30 mouse cellular contexts compared by ENCODE assay signal in the genomic region with DNA sequence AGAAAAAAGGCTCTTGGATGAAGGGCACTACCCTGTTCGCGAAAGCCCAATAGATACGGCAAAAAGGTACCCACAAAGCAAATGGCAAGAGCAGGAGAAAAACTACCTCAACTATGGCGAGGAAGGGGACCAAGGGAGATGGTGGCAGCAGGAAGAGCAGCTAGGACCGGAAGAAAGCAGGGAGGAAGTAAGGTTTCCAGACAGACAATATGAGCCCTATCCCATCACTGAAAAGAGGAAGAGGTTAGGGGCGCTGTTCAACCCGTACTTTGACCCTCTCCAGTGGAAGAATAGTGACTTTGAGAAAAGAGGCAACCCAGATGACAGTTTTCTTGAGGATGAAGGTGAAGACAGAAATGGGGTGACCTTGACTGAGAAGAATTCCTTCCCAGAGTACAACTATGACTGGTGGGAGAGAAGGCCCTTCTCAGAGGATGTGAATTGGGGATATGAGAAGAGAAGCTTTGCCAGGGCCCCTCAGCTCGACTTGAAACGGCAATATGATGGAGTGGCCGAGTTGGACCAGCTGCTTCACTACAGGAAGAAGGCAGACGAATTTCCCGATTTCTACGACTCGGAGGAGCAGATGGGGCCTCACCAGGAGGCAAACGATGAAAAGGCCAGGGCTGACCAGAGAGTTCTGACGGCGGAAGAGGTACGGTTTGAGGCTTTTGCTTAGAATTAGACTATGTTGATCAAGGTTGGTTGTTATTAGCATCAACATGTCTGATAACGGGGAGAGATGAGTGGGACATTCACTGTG. TPM values are rescaled to one million over a fixed set of nuclear protein-coding genes. Genes with fewer than 3 reads are reported as not detected.
A peak's percentile ranks its signal among the peaks of the same experiment; 100 is the strongest.
DNase-seq lines count a peak whose midpoint lies in the region; ATAC-seq and TF ChIP-seq lines count a peak whose summit lies in the region.
"Had no signal": no experiment of that assay in that cellular context is flagged by ENCODE, and none has a peak within 500 bp of the region (broad histone marks: within the 10 kb centered on the region; RNA-seq: fewer than 3 reads in every experiment).

No protein-coding gene starts in this region.

- ATAC-seq in neural tube, embryonic 15.5 days (ENCODE audit: low FRiP score): no peak
- ATAC-seq: CD4-positive, CD25-positive, alpha-beta regulatory T cell, adult 4 months; forebrain, embryonic 16.5 days; intestine, embryonic 16.5 days; midbrain, embryonic 16.5 days had no signal

- H3K36me3 ChIP-seq in testis, adult 2 months (ENCODE audit: control insufficient read depth, insufficient read depth, low read length): no peaks in the 10 kb centered on the region
- peaks cover 44% of the 10 kb centered on the region for H3K36me3 ChIP-seq in neural tube, embryonic 15.5 days
- H3K36me3 ChIP-seq: embryonic facial prominence, embryonic 12.5 days; heart, embryonic 15.5 days had no signal

- TF ChIP-seq CTCF in testis, adult 2 months (IDR thresholded peaks at IDR 0.05; ENCODE audit: control insufficient read depth, insufficient read depth, insufficient replicate concordance, low read depth, low read length): no peak

- no peak overlapping the region for H3K27ac ChIP-seq in testis, adult 2 months (ENCODE audit: control insufficient read depth, insufficient read depth, low read depth, low read length)
- no peak overlapping the region for H3K27ac ChIP-seq in neural tube, embryonic 15.5 days (replicated peaks)
- H3K27ac ChIP-seq: embryonic facial prominence, embryonic 12.5 days; heart, embryonic 15.5 days; hindbrain, embryonic 12.5 days; liver, embryonic 14.5 days; midbrain, embryonic 10.5 days; neural tube, embryonic 12.5 days had no signal

- TF ChIP-seq POLR2A in testis, adult 2 months (IDR thresholded peaks at IDR 0.05; ENCODE audit: control insufficient read depth, low read depth, low read length): no peak

- H3K9me3 ChIP-seq in neural tube, embryonic 15.5 days (replicated peaks): no peaks in the 10 kb centered on the region
- H3K9me3 ChIP-seq: embryonic facial prominence, embryonic 12.5 days; heart, embryonic 15.5 days; hindbrain, embryonic 12.5 days; midbrain, embryonic 10.5 days; neural tube, embryonic 12.5 days had no signal

- H3K27me3 ChIP-seq in testis, adult 2 months (ENCODE audit: control insufficient read depth, insufficient read depth, low read length): no peaks in the 10 kb centered on the region
- no peaks in the 10 kb centered on the region for H3K27me3 ChIP-seq in neural tube, embryonic 15.5 days (replicated peaks)
- H3K27me3 ChIP-seq: embryonic facial prominence, embryonic 12.5 days; heart, embryonic 15.5 days; hindbrain, embryonic 12.5 days; neural tube, embryonic 12.5 days had no signal

- peaks cover 12% of the 10 kb centered on the region for H3K4me1 ChIP-seq in testis, adult 2 months (ENCODE audit: control insufficient read depth, insufficient read depth, low read length)
- no peaks in the 10 kb centered on the region for H3K4me1 ChIP-seq in neural tube, embryonic 15.5 days
- H3K4me1 ChIP-seq: embryonic facial prominence, embryonic 12.5 days; heart, embryonic 15.5 days; hindbrain, embryonic 12.5 days; midbrain, embryonic 10.5 days; neural tube, embryonic 12.5 days had no signal

- WGBS in neural tube, embryonic 15.5 days: 87% methylated on average over 19 of the region's 19 CpGs

- no peak overlapping the region for H3K9ac ChIP-seq in neural tube, embryonic 15.5 days (replicated peaks)
- H3K9ac ChIP-seq: embryonic facial prominence, embryonic 12.5 days; heart, embryonic 15.5 days; hindbrain, embryonic 12.5 days; liver, embryonic 14.5 days; lung, embryonic 14.5 days; neural tube, embryonic 12.5 days had no signal

- DNase-seq in testis, postnatal 10 days (ENCODE audit: low spot score): no peak
- DNase-seq in cerebellum, adult 8-10 months: peak; percentile 82
- DNase-seq in cerebellum, postnatal 25 days: peak; percentile 91 to 92
- no peak for DNase-seq in frontal cortex, postnatal 10 days (ENCODE audit: low spot score in 2 of 2)
- DNase-seq in embryo, embryonic 10.5 days (ENCODE audit: low spot score): no peak
- DNase-seq: adrenal gland, postnatal 25 days; embryo, embryonic 11 days; gastrocnemius, postnatal 10 days; heart, postnatal 36 days; kidney, adult 9 months; kidney, postnatal 10 days; layer of hippocampus, postnatal 36 days; liver; lung, embryonic 14.5 days; lung, postnatal 14 days; thymus, postnatal 14 days had no signal

- H3K4me2 ChIP-seq in neural tube, embryonic 15.5 days: no peak overlapping the region
- H3K4me2 ChIP-seq: embryonic facial prominence, embryonic 12.5 days; heart, embryonic 15.5 days; hindbrain, embryonic 12.5 days; lung, embryonic 14.5 days; neural tube, embryonic 12.5 days had no signal

- peak overlapping the region; percentile 50 for H3K4me3 ChIP-seq in testis, adult 2 months (ENCODE audit: control insufficient read depth, low read depth, low read length)
- H3K4me3 ChIP-seq in neural tube, embryonic 15.5 days (replicated peaks): no peak overlapping the region
- H3K4me3 ChIP-seq: embryonic facial prominence, embryonic 12.5 days; heart, embryonic 15.5 days; hindbrain, embryonic 12.5 days; midbrain, embryonic 10.5 days; myocyte; neural tube, embryonic 12.5 days had no signal

RNA-seq across cellular contexts. Expression of gene Chgb, which starts 12.5 kb away (rescaled TPM):
- polyA plus RNA-seq in testis, adult 2 months (2012; rRNA removed): 2.1 and 2.5 TPM in 2 replicates
- 97.7 and 109 TPM in 2 replicates for polyA plus RNA-seq in neural tube, embryonic 15.5 days (2015; fragmentation: Nextera tagmentation; extraction: Ambion mirVana)
- polyA plus RNA-seq: gonadal fat pad, adult 2 months had no signal

RNA-seq across cellular contexts. Expression of gene Trmt6, which starts 22.2 kb away (rescaled TPM):
- 3.7 and 4.3 TPM in 2 replicates for polyA plus RNA-seq in testis, adult 2 months (2012; rRNA removed)
- polyA plus RNA-seq in neural tube, embryonic 15.5 days (2015; fragmentation: Nextera tagmentation; extraction: Ambion mirVana): 19.4 and 20.9 TPM in 2 replicates

RNA-seq across cellular contexts. Expression of gene Mcm8, which starts 22.3 kb away (rescaled TPM):
- 3.0 and 3.2 TPM in 2 replicates for polyA plus RNA-seq in testis, adult 2 months (2012; rRNA removed)
- polyA plus RNA-seq in neural tube, embryonic 15.5 days (2015; fragmentation: Nextera tagmentation; extraction: Ambion mirVana): 5.2 and 6.4 TPM in 2 replicates

RNA-seq across cellular contexts. Expression of gene Crls1, which starts 52.8 kb away (rescaled TPM):
- 115 and 182 TPM in 2 replicates for polyA plus RNA-seq in testis, adult 2 months (2012; rRNA removed)
- 13.9 and 19.4 TPM in 2 replicates for polyA plus RNA-seq in neural tube, embryonic 15.5 days (2015; fragmentation: Nextera tagmentation; extraction: Ambion mirVana)

Comparison
In these comparisons a context has a peak if more than half of its experiments do, and no peak if none do; other contexts are left out.
1. DNase-seq: peak in cerebellum, adult 8-10 months (single experiment) and cerebellum, postnatal 25 days (2 of 2); none in testis, postnatal 10 days (single experiment), frontal cortex, postnatal 10 days (0 of 2) and embryo, embryonic 10.5 days (single experiment).
2. RNA of gene Chgb, which starts 12.5 kb away (polyA plus RNA-seq): 97.7 to 109 TPM in neural tube, embryonic 15.5 days; 2.1 to 2.5 TPM in testis, adult 2 months; every median in the first group is over 10 times any median in the second.